Mouse (Mus musculus) layer of hippocampus, adult 6 months (tissue): ENCODE data around the gene Mid1ip1. TPM values are rescaled to one million over a fixed set of nuclear protein-coding genes. Genes with fewer than 3 reads are reported as not detected.

Experiments
- long read RNA-seq, 2 experiments: library from polyadenylated mRNA; unstranded; transcript quantifications; one replicate each; pipeline ENCODE4 v2.0.0; 2019 to 2020
- polyA plus RNA-seq: library from polyadenylated mRNA; unstranded; fragments of <200 nt; fragmentation: Nextera tagmentation; gene quantifications from 2 replicates; pipeline ENCODE4 v1.2.3, GENCODE M21; 2021

The Mid1ip1 gene
- polyA plus RNA-seq: 135 and 136 TPM in 2 replicates
- long read RNA-seq, experiment 1, transcript Mid1ip1-201 (2 exons, 2,019 nt): major isoform, 243 of 337 reads
- long read RNA-seq, experiment 1, transcript Mid1ip1-204 (2 exons, 447 nt): minor isoform, 6 of 337 reads
- long read RNA-seq, experiment 1, transcript Mid1ip1-202 (2 exons, 2,022 nt): minor isoform, 55 of 337 reads
- long read RNA-seq, experiment 1, partial matches to known transcripts: 0 of 337 reads
- long read RNA-seq, experiment 1, other reads (novel, unspliced or antisense): 31 of 337 reads
- long read RNA-seq, experiment 2, transcript Mid1ip1-204 (2 exons, 447 nt): minor isoform, 15 of 1,154 reads
- long read RNA-seq, experiment 2, transcript Mid1ip1-201 (2 exons, 2,019 nt): major isoform, 901 of 1,154 reads
- long read RNA-seq, experiment 2, transcript Mid1ip1-202 (2 exons, 2,022 nt): minor isoform, 175 of 1,154 reads
- long read RNA-seq, experiment 2, partial matches to known transcripts: 0 of 1,154 reads
- long read RNA-seq, experiment 2, other reads (novel, unspliced or antisense): 61 of 1,154 reads

DNA sequence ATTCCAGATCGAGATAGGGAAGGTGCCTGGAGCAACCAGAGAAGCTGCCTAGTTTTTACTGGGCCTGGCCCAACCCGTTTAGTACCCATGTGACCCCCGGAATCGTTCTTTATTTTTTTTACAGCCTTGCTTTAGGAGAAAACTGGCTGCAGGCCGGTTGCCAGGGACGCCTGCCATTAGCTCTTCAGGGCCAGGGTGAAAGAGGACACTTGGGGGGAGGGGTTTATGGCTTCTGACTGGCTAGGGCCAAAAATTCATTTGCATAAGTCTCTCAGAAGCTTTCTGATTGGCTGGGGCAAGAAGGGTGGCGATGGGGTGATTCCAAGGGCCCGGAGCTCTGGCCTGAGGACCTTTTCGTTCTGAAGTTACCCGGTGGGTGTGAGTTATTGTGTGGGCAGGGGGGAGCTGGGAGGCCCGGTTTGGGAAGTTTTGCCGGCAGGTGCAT, at the start of gene Mid1ip1:
Gene Mid1ip1, plus strand, starts transcription at position 318 of the 445 bp plus-strand sequence.

Other genes starting within 250 kb of the Mid1ip1 start
- 871 and 897 TPM in 2 replicates for gene Tspan7, start 229.9 kb upstream of the Mid1ip1 start, polyA plus RNA-seq